11 mouse cellular contexts compared by ENCODE assay signal in genomic region chr4:62659264-62659663, GRCm38 (mm10).
A peak's percentile ranks its signal among the peaks of the same experiment; 100 is the strongest.
DNase-seq lines count a peak whose midpoint lies in the region; ATAC-seq and TF ChIP-seq lines count a peak whose summit lies in the region.
"Had no signal": no experiment of that assay in that cellular context is flagged by ENCODE, and none has a peak within 500 bp of the region (broad histone marks: within the 10 kb centered on the region; RNA-seq: fewer than 3 reads in every experiment).

No protein-coding gene starts in this region.

- H3K27me3 ChIP-seq in heart, embryonic 10.5 days (ENCODE audit: insufficient read depth, poor library complexity, severe bottlenecking) = peaks cover 44% of the 10 kb centered on the region
- H3K27me3 ChIP-seq in lung, embryonic 14.5 days (ENCODE audit: insufficient read depth, low read length) = no peaks in the 10 kb centered on the region
- H3K27me3 ChIP-seq in forebrain, embryonic 16.5 days (replicated peaks; ENCODE audit: control insufficient read depth, insufficient read depth, low read length) = no peaks in the 10 kb centered on the region
- H3K27me3 ChIP-seq: CH12.LX; hindbrain, embryonic 15.5 days had no signal

- H3K4me2 ChIP-seq in lung, embryonic 14.5 days = no peak overlapping the region
- no peak overlapping the region for H3K4me2 ChIP-seq in forebrain, embryonic 16.5 days (ENCODE audit: low read length)
- H3K4me2 ChIP-seq: hindbrain, embryonic 15.5 days had no signal

- DNase-seq in heart, embryonic 10.5 days (ENCODE audit: low spot score) = no peak
- no peak for DNase-seq in heart, adult 8-10 months (ENCODE audit: low spot score)
- peak; percentile 35 for DNase-seq in R1 (ENCODE audit: low read depth, low spot score)
- peak; percentile 33 for DNase-seq in forelimb bud, embryonic 11.5 days (ENCODE audit: low read depth, low spot score)
- DNase-seq in lung, embryonic 14.5 days = peak; percentile 36
- DNase-seq in left cerebral cortex, postnatal 14 days (ENCODE audit: low spot score in 2 of 2) = no peak
- DNase-seq: right cerebral cortex, postnatal 14 days had no signal

- no peak for TF ChIP-seq CTCF in lung, embryonic 14.5 days (IDR thresholded peaks at IDR 0.05; ENCODE audit: low read depth)

- intact Hi-C loops in left cerebral cortex, postnatal 14 days (cut with DNase I) = no loop called here

- H3K9ac ChIP-seq in lung, embryonic 14.5 days = no peak overlapping the region
- no peak overlapping the region for H3K9ac ChIP-seq in forebrain, embryonic 16.5 days (replicated peaks; ENCODE audit: low read depth, low read length)
- H3K9ac ChIP-seq: hindbrain, embryonic 15.5 days had no signal

- peaks cover 60% of the 10 kb centered on the region for H3K4me1 ChIP-seq in heart, embryonic 10.5 days
- peaks cover 38% of the 10 kb centered on the region for H3K4me1 ChIP-seq in lung, embryonic 14.5 days (ENCODE audit: insufficient read depth)
- peaks cover 18% of the 10 kb centered on the region for H3K4me1 ChIP-seq in forebrain, embryonic 16.5 days (replicated peaks; ENCODE audit: control insufficient read depth, insufficient read depth, low read length)

- no peak for ATAC-seq in lung, embryonic 14.5 days (ENCODE audit: insufficient read depth)
- ATAC-seq in forebrain, embryonic 16.5 days = no peak
- ATAC-seq in erythroblast, adult 5-6 weeks (replicated peaks; ENCODE audit: low FRiP score, poor library complexity, severe bottlenecking) = no peak

- peak overlapping the region; percentile 67; the same call in 1 of the 2 replicates for H3K27ac ChIP-seq in heart, embryonic 10.5 days
- H3K27ac ChIP-seq in lung, embryonic 14.5 days (ENCODE audit: low read depth) = no peak overlapping the region
- no peak overlapping the region for H3K27ac ChIP-seq in forebrain, embryonic 16.5 days (ENCODE audit: low read length)
- H3K27ac ChIP-seq: hindbrain, embryonic 15.5 days had no signal

- no peak overlapping the region for H3K4me3 ChIP-seq in heart, embryonic 10.5 days
- no peak overlapping the region for H3K4me3 ChIP-seq in lung, embryonic 14.5 days (ENCODE audit: low read depth, low read length)
- no peak overlapping the region for H3K4me3 ChIP-seq in forebrain, embryonic 16.5 days (replicated peaks; ENCODE audit: low read length)
- H3K4me3 ChIP-seq: hindbrain, embryonic 15.5 days had no signal

- 58% methylated on average over 15 of the region's 15 CpGs for WGBS in heart, embryonic 10.5 days
- 24% methylated on average over 15 of the region's 15 CpGs for WGBS in lung, embryonic 14.5 days
- 52% methylated on average over 15 of the region's 15 CpGs for WGBS in forebrain, embryonic 16.5 days

- H3K36me3 ChIP-seq in heart, embryonic 10.5 days = 0 out of 2 replicates have a peak, but pooled peaks cover 11% of the 10 kb centered on the region
- no peaks in the 10 kb centered on the region for H3K36me3 ChIP-seq in lung, embryonic 14.5 days (ENCODE audit: insufficient read depth)
- H3K36me3 ChIP-seq in forebrain, embryonic 16.5 days (ENCODE audit: control insufficient read depth, insufficient read depth) = no peaks in the 10 kb centered on the region
- H3K36me3 ChIP-seq: hindbrain, embryonic 15.5 days had no signal

- H3K9me3 ChIP-seq in heart, embryonic 10.5 days = no peaks in the 10 kb centered on the region
- no peaks in the 10 kb centered on the region for H3K9me3 ChIP-seq in lung, embryonic 14.5 days (ENCODE audit: low read depth, low read length)
- H3K9me3 ChIP-seq in forebrain, embryonic 16.5 days (ENCODE audit: control insufficient read depth, low read length) = no peaks in the 10 kb centered on the region
- H3K9me3 ChIP-seq: hindbrain, embryonic 15.5 days had no signal

Comparison
In these comparisons a context has a peak if more than half of its experiments do, and no peak if none do; other contexts are left out.
1. DNase-seq: peak in R1 (single experiment), forelimb bud, embryonic 11.5 days (single experiment) and lung, embryonic 14.5 days (single experiment); none in heart, embryonic 10.5 days (single experiment), heart, adult 8-10 months (single experiment) and left cerebral cortex, postnatal 14 days (0 of 2).